Mouse (Mus musculus) A20 (cell line): Measurements from ENCODE around the gene Robo3.

Experiments
- DNase-seq: peaks from one replicate; pipeline ENCODE4 v3.0.0-alpha.2; 2011; ENCODE audit warnings: low read depth, low spot score

Gene Robo3

DNA sequence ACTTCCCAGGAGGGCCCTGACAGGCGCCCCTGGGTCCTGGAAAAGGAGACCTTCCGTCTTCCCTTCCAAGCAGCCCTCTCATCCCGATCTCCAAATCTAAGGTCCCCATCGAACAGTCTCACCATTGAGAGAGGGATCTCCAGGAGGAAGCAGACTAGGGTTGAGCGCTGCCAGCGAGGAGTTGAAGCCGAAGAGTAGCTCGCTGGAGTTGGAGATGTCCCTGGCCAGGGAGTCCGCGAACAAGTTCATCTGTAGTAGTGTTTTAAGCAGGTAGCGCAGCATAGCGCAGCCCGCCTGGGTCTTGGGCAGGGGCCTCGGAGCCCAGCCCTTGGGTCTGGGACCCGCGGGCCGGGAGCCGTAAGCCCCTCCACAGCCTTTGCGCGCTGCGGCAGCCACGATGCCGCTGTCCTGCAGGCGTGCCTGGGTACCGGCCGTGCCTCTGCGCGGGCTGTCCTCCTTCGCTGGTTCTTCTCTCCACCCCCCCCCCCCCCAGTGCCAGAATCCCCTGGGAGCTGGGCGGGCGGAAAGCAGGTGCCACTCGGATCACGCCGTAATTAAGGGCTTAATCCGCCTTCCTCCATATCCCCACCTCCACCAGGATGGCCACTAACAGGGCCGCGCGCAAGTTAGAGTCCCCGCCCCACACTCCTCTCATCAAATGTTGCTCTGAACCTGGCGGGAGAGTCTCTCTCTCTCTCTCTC is at the start of gene Robo3:
Robo3 (minus strand) TSS at position 527 of the 702 bp plus-strand sequence.
- DNase-seq = no peak

DNA sequence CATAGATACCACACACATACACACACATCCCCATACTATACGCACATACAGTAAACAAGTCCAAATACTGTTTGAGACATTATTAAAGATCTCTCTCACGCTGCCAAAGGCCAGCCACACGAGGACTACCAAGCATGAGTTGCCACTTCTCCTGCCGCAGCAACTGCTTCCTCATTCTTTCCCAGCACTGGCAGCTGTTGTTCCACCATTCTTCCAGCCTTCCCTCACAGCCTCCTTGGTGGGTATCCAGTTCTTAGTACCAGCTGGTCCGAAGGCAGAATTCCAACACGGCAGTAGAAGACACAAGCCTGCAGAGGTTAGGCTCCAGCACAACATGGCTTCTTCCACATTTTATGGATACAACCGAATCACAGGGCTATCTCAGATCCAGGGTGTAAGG is 41.9 kb upstream of the Robo3 start:
- DNase-seq = no peak

DNA sequence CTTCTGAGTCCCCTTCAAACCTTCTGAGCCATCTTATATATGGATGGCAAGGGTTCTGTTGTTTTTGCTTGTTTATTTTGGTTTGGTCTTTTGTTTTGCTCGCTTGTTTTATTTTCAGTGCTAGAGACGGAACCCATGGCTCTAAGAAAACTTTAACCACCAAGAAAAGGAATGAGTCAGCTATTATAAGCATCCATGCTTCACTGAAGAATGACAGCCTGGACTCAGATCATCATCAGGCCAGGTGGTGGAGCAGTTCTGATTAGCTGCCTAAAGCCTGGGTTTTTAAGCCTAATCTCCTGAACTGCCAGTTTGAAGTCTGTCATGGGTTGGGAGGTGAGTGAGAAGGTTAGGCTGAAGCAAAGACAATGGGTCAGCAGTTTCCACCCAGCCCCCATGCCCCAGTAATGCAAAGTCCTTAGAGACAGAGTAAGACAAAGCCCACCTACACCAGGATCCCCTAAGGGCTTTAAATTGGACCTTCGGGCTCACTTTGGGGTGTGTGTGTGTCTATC is 40.6 kb upstream of the Robo3 start:
- no peak for DNase-seq

DNA sequence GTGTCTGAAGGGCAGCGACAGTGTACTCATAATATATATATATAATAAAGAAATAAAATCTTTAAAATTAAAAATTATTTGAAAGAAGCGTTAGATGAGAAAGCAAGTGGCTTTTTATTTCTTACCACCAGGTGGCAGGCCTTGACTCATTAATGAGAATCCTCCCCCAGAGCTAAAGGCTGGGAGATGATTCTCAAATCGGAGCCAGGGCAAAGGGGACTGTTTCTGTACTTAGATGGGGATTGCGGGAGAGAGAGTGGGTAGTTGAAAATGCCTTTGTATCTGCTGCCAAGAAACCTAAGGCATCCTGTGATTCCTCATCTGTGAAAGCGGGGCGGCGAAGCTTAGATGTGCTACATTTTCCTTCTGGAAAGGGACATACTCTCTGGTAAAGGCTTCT is 29.7 kb upstream of the Robo3 start:
- peak; percentile 51 for DNase-seq

DNA sequence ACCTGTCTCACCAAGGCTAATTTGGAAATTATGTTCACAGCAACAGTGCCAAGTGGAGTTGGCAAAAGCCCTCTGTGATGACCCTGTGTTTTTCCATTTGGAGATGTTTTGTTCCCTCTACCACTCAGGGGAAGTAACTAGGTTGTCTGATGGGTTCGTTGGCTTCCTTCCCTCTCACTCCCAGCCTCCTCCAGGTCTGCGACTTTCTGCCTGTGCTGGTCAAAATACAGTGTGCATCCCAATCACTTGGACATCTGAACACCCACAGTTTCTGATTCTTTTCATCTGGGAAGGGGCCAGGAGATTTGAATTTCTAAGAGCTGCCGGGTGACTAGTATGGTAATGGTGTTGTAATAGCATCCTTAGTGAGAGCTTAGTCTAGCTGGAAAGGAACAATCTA is 28.5 kb upstream of the Robo3 start:
- no peak for DNase-seq

DNA sequence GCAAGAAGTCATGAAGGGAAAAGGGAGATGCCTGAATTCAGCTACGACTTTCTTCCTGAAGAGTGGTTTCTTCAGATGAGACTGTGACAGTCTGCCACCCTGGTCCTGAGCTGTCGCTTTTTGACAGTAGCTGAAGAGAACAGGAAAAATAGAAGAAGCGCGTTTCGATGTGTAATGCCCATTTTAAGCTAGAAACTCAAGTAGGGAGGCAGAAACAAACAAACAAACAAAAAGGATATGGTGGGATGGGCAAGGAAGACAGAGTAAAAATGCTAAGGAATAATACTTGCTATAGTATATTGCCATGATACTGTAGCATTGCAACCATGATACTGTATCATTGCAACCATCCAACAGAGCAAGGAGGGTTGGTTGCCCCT is 27.9 kb upstream of the Robo3 start:
- no peak for DNase-seq

DNA sequence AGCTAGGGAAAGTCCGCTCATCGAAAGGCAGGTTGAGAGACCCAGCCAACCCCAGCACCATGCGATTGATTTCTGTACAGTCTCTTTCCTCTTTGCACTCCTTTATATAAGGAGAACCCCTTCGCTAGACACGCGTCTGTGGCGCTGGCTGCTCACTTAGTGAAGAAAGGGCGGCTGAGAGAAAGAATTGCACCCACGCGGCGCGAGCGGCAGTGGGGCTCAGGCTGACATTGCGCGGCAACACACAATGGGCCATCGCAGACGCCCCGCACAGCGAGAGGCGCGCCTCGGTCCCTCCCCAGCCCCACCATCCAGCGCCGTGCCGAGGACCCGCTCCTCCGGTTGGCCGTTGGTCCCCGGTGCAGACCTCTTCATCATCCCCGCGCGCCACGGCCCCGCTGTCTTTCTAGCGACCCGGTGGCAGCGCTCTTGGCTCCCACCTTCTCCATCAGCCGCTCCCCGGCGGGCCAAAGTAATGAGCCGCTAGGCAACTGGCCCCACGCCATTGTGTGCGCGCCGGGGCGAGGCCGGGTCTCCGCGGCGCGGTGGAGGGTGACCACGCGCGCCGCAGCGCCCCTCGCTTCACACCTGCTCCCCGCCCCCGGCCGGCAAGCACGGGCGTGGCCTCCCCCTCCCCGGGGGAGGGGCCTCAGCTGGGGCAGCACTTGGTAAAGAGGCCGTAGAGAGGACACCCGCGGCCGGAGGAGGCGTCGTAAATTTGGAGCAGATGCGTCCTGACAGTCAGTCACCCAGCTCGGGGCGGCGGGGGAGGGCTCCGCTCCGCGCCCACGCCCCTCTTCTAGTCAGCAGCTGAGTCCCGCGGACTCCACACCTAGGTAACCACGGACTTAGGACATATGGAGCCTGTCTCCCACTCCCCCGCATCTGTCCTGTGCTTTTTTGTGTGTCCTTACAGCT is 27.3 kb upstream of the Robo3 start:
- peak; percentile 25 for DNase-seq

DNA sequence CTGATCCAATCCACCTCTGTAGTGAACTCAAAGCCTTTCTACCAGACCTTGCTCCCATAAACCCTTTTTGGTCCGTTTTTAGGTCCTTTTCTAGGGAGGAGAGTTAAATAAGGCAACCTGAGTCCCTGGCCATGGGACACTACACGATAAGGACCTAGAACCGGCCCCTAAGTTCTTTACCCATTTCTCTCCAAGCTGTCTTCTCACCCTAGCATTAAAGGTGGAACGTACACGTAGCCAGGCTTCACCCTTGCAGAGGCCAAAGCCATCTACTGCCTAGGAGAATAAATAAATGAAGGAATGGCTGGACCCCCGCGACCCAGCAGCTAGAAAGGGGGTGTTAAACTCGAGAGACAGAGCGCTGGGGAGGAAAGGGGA is 26.6 kb upstream of the Robo3 start:
- no peak for DNase-seq

DNA sequence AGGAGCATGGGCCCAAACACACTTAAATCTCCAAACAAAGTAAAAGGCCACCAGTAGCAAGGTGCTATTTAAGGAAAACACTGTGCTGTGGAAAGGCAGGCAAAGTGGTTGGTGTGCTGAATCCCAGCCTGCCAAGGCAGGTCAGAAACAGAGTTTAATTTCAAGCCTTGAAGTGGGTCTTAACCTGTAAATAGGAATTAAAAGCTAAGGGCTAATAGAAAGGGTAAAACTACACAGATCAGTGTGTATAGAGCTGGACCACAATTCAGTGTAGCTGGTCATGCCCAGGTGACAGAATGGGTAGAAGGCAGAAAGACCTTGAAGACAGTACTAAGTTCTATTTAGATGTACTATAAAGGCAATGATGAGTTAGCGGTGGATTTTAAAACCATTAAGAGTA is 24.1 kb upstream of the Robo3 start:
- no peak for DNase-seq

DNA sequence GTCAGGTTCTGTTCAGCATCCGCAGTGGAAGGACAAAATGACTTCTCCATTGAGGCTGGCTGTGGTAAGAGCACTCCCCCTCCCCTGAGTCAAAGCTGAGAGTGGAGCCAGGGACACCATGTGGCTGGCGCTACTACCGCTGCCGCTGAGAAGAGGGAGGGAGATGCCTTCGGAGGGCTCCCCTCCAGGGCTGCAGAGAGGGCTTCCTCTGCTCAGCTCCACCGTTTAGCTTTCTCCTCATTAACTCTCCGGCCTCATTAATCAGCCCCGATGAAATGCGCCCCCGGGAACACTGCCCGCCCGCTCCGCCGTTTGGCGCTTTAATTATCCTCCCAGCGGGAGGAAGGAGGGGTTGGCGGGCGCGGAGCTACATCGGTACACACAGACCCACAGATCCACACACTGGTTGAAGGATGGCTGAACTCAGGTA is 23.4 kb upstream of the Robo3 start:
- no peak for DNase-seq

DNA sequence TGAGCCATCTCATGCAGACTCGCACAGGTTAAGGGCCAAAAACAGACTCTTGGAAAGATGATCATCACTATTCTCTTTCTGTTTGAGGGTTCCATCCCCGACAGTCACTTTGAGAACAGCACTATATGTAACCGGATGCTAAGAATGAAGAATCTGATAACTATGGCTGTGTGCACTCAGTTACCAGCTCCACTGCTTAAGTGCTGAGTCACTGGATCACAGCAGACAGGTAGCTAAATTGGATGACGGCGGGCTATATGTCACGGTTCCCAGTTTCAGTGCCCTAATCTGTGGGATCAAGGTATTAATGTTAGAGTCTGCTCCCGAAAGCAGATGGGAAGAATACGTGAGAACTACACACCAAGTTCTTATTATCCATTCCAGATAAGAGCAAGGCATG is 22.8 kb upstream of the Robo3 start:
- no peak for DNase-seq

DNA sequence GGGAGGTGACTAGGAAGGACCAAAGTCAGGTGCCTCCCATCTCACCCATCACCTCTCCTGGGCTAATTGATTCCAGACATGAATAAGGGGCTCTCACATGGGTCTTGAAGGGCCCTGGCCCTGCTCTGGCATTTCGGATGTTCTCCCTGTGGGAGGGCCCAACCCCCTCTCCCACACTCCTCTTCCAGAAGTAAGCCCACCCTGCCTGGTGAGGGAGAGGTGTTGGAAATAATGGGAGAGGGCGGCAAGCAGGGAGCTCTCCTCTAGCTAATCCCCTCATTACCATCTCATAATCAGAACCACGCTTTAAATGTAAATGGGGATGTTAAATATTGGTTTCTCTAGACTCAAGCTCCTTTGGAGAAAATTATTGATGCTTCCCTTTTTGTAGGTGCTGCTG is 21.9 kb upstream of the Robo3 start:
- DNase-seq = no peak

DNA sequence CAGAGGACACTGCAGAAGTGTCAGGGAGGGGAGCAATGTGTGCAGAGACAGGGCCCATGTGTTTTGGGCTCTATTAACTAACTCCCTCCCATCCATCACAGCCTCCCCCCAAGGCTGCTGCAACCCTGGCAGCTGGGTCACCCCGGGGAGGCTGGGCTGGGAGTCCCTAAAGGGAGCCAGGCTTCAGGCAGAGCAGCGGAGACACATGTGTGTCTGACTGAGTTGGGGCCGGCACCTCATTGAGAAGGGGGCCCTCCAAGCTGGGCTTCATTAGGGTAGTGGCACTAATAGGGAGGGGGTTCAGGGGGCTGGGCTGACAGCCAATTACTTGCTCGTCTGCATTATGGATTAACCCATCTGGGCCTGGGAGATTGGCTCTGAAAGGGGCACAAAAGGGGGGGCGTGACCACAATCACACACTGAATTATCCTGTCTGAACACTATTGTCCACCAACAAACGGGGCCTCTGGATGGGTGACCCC is 21.0 kb upstream of the Robo3 start:
- no peak for DNase-seq

DNA sequence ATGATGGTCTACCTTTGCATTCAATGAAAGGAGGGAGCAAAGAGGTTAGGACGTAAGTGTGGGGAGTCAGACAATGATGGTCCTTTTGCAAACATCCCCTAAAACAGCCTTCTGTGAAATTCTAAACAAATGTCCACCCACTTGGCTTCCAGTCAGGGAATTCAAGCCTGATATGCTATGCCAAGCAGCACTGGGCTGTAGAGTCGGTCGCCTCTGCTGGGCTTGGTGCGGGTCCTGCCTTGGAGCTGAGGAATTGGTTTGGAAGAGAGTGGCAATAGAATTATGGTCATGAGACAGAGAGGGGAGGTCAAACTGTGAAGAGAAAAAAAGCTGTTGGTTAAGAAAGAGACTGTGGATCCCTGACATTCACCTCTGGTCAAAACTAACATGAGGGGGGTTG is 20.3 kb upstream of the Robo3 start:
- no peak for DNase-seq

DNA sequence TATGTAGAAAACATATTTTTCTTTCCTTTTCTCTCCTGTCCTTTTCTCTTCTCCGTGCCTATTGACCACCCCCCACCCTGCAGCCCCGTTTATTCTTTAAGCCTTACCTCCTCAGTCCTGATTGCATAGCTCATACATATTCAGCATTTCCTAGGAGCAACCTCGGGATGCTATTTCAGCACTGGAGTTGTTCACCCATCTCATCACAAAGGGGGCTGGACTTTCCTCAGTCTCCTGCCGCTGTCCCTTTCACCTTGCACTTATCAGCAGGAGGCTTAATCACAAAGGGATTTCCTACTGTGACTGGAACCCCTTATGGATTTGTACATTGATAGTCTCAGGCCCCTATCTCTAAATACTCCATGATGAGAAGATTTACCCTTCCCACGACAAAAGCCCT is 19.4 kb upstream of the Robo3 start:
- no peak for DNase-seq

DNA sequence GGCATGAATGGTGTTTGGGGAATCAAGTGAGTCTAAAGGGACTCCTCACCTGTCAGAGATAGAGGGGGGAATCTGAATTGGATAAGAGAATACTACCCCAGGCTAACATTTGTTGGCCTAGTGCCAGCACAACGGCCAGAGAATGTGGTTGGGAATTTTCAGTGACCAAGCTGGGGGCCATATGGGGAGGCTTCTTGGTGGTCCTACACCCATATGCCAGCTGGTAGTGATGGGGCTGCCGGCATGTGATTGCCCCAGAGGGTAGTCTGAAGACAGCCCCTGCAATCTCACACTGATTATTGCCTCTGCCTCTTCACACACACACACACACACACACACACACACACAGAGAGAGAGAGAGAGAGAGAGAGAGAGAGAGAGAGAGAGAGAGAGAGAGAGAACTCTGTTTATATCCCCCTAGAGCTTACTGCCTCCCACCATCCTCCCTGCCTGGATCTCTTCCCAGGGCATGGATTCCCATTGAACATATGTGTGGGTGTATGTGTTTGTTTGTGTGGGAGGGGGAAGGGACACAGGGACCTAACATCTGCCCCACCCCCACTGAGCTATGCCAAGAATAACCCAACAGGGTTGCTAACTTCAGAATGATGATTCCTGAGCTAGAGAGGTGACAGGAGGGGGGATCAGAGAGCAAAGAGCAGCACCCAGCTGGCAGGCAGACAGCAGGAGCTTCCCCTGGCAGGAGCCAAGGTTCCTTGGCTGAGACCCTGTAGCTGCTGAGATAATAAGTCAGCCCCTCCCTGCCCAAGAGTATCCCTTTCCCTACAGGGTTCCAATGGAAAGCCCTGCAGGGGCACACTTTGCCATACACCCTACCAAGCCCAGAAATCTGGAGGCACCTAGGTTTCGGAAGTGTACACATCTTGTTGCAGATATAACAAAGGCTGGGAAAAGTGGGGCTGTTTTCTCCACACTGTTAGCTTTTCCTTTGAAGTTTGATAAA is 5.0 kb upstream of the Robo3 start:
- no peak for DNase-seq

DNA sequence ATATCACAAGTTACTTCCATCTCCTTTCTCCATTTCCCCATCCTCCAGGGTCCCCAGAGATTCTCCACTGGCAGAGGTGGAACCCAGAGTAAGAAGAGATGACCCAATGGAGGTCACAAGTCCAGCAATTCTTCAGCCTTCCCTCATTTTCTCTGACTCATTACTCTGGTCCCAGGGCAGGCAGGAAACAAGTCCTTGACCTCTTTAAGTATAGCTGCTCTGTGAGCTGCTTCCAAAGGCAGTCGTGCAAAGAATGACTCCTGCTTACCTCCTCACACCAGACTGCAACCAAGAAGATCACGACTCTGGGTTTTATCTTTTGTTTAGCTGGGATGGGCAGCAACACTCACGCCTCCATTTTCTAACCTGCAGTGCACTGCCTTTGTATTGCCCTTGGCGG is 2.6 kb upstream of the Robo3 start:
- DNase-seq = no peak

DNA sequence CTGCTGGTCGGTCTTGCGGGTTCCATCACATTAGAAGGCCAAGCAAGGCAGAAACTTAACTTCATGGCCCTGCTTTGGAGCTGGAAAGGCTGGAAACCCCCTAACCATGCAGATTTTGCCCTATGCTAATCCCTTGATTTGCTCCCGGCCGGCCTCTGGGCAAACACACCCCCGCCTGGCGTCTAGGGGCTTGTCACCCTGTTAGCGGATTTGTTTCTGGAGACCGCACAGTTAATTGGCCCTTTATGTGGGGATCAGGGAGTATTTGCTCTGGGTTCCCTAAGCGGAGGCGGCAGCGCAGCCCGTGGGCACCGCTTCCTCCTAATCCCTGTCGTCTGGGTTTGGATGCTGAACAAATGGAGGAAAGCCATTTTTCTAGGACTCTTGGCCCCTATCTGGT is 1.9 kb upstream of the Robo3 start:
- no peak for DNase-seq

DNA sequence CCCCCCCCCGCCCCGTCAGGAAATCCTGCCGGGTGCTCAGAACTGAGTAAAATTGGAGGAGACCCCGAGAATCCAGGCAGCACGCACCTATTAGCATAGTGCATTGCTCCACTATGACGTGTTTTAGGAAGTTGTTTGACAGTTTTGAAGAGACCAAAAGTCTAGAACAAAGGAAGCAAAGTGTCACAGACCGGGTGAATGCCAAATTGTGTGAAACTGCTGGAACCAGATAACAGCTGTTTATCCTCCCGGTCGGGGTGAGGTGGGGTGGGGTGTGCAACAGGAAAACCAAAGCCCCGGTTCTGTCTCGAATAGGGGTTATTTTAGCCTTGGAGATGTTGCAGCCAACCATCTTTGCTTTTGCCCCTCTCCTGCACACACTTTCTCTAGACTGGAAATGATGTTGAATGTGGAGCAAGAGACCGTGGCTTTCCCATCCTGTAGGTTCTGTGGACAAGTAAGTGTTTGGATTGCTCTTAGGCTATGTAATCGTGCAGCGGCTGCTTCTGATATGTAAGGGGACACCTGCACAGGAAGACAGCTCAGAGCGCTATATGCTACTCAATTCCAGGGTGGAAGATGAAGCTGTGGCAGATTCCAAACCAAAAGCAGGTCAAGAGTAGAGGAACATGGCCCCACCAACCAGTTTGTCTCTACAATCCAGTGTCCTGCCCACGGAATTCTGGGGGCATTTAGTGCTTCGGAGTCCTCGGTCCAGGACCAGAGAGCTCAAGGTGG is 946 bp upstream of the Robo3 start:
- DNase-seq = no peak

DNA sequence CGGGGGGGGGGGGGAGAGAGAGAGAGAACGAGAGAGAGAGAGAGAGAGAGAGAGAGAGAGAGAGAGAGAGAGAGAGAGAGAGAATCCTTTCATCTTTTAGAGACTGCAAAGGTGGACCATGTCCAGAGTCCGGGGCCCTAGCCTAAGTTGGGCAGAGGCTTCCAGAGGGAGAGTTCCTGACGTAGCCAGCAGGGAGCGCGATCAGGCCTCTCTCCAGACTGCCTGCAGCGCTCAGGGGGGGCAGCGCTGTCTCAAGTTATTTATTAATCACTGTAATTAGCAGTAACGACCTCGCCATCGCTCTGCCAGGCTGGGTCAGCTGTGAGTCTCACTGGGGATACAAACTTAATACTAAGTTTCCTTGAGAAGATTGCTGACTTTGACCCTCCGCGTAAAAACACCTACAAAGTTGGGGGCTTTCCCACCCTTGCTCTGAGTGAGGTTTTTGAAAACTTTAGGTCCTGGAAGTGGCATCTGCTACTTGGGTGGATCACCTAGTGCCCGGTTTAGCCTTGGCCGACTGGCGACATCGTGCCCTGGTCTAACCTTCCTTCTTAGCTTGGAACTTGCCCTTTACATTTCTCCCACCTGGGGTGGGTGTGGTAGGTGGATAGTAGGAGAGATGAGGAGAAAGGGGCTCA is 900 bp downstream of the Robo3 start:
- peak; percentile 20 for DNase-seq
